Mouse (Mus musculus) large intestine, adult 2 months (tissue): ENCODE results near the gene Sec23ip. TPM values are rescaled to one million over a fixed set of nuclear protein-coding genes. Genes with fewer than 3 reads are reported as not detected.

Source experiments
- DNase-seq: peaks from one replicate; pipeline ENCODE4 v3.0.0-alpha.2; 2012; ENCODE audit warnings: low read depth, low spot score
- WGBS: fragments of 180-500 bp; shearing (Covaris S2); methylation state at CpG from one replicate; pipeline ENCODE4 v1.1.7; 2018; 5-methylcytosine and 5-hydroxymethylcytosine counted together
- polyA plus RNA-seq: library from polyadenylated mRNA; depleted of rRNA; stranded (reverse); fragments of >200 nt; gene quantifications from 2 replicates; pipeline ENCODE4 v1.2.3, GENCODE M21; 2012; rRNA removed

Gene Sec23ip
- polyA plus RNA-seq, 1 experiment = 10.2 TPM

DNA sequence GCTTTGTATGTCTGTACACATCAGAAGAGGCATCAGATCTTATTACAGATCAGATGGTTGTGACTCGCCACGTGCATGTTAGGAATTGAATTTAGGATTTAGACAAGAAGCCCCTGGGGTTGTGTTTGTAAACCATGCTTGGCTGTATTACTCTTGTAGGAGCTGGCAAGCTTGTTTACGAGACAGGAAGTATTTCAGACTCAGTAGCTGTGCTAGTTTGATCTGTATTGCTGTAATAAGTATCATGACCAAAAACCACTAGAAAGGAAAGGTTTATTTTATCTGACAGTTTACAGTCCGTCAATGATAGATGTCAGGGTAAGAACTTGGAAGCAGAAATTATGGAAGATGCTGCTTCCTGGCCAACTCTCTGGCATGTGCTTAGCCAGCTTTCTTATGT is 14.2 kb downstream of the Sec23ip start:
- DNase-seq = no peak
- WGBS = 83% methylated on average over 4 of the region's 4 CpGs

DNA sequence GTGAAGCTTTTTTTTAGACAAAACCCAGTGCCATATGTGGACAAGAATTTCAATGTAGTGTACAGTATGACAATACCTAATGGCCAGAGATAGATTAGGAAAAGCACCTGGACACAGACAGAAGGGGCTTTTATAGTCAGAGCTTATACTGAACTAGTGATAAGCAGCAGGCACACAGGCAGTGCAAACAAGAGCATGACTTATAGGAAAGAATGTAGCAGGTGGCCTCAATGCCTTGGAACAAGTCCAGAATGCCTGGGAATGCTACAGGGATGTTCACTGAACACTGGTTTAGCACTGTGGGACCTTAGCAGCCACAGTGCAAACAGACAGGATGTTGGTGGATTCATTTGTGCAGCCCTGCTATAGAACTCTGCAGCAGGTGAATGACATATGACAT is 22.0 kb downstream of the Sec23ip start:
- DNase-seq = no peak

- DNase-seq = no peak
- WGBS = 81% methylated on average over 6 of the region's 6 CpGs
Observed at GRCm38 (mm10) chr7:128777201-128777600, 32.5 kb downstream of the Sec23ip start.

GRCm38 (mm10) chr7:128779305-128779704 is 34.6 kb downstream of the Sec23ip start:
- 44% methylated on average over 6 of the region's 6 CpGs for WGBS
- peak; percentile 38 for DNase-seq

- no peak for DNase-seq
Observed at GRCm38 (mm10) chr7:128781846-128782245, 37.1 kb downstream of the Sec23ip start.

GRCm38 (mm10) chr7:128790045-128790444 is 45.3 kb downstream of the Sec23ip start:
- DNase-seq = no peak
- WGBS = 45% methylated on average over 4 of the region's 4 CpGs

More at GRCm38 (mm10) chr7:128781846-128782245, 37.1 kb downstream of the Sec23ip start:
- WGBS = 90% methylated on average over 3 of the region's 3 CpGs

DNA sequence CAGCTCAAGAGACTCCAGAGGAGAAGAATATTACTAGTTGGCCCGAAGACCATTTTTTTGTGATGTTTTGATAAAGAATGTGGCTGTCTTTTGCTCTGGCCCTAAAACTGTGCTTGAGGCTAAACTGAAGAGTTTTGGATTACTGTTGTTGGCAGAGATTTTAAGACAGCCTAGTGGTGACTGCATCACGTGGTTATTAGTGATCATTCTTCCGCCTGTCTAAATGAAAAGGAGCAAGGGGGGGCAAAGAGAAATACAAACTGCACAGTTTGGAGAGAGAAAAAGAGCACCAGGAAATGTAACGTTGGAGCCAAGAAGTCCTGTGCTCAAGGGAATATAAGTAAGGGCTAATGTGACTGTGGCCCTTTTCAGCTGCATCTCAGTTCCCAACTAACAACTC is 48.7 kb downstream of the Sec23ip start:
- WGBS = 70% methylated on average over 4 of the region's 4 CpGs
- DNase-seq = no peak

GRCm38 (mm10) chr7:128824986-128825563 is 80.3 kb downstream of the Sec23ip start:
- WGBS = 55% methylated on average over 5 of the region's 5 CpGs
- no peak for DNase-seq

DNA sequence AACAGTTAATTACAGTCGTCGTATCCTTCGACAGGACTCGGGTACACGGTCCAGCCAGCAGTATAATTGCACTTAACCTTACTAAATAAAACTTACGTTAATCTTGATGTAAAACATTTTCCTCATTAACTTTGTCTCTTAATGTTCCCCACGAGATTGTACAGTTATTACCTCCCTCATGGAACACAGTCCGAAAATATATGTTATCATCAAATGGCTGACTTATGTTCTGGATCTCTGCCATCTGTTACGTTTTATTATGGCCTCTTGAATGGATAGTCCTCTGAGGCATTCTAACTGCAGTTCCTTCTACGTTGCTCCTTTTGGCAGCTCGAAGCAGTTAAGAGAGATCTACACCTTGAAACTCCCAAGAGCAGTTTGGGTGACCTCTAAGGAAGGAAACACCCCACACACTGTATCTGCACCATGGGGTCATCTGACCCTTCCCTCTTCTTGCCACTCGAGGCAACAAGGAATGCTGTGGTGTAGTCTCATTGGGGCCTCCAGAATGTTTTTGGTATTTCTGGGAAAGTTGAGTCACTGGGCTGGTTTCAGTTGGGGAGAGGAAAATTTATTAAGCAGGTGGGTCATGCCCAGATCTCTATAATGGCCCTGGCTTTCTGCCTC is 87.8 kb downstream of the Sec23ip start:
- WGBS = 22% methylated on average over 12 of the region's 12 CpGs
- DNase-seq = peak; percentile 56

DNA sequence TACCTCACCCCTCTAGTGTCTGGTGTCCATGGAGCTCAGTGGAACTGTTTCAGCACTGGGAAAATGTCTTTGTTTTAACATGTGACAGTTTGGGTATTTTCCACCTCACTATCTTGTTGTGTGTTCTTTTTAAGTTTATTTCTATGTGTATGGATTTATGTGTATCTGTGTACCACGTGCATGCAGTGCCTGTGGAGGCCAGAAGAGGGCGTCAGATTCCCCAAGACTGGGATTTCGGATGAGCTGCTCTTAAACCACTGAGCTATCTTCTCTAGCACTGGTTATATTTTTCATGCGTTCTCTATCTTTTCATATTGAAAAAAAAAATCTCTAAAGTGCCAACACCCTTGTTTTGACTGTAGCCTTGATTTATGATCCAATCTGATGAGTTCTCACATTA is 88.5 kb downstream of the Sec23ip start:
- DNase-seq = no peak
- 80% methylated on average over 4 of the region's 4 CpGs for WGBS

Other genes starting within 250 kb of the Sec23ip start
- 17.8 and 21.7 TPM in 2 replicates for gene Bag3, start 221.3 kb upstream of the Sec23ip start, polyA plus RNA-seq
- 2.2 and 2.6 TPM in 2 replicates for gene Inpp5f, start 133.6 kb upstream of the Sec23ip start, polyA plus RNA-seq
- 24.0 and 36.8 TPM in 2 replicates for gene Mcmbp, start 4.4 kb upstream of the Sec23ip start, polyA plus RNA-seq